Mouse (Mus musculus) CH12F3 (cell line): ENCODE data around the gene Pramel3.
"Not testable (repeated sequence)": the region's sequence is repeated elsewhere in the genome, so short reads cannot be mapped to it uniquely, and the experiment has no call there.

Source experiments
- in situ Hi-C: fragments of 300-500 bp; cut with MboI; formaldehyde crosslinking; loops from 2 replicates; pipeline ENCODE4 v1.14.3; 2020; ENCODE audit warnings: low sequenced_read_pairs

Gene Pramel3

DNA sequence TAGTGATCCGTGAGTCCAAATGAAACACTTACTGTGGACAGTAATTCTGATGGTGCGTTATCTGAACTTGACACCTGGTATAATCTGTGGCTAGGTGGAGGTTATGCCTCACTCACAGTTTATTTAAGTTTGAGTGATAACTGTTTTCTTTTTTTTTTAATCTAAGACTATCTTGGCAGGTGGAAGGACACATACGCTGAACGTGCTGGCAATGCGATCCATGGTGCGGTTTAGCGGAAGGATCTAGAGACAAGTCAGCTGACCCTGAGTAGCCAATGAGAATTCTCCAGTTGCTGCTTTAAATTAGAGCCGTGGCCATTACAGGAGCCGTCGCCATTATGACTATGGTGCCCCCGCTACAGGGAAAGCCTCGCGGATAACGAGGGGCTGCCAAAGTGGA, at the start of gene Pramel3:
Pramel3 (plus strand) TSS at position 301 of the 400 bp plus-strand sequence.
- in situ Hi-C loops: not testable (repeated sequence)

DNA sequence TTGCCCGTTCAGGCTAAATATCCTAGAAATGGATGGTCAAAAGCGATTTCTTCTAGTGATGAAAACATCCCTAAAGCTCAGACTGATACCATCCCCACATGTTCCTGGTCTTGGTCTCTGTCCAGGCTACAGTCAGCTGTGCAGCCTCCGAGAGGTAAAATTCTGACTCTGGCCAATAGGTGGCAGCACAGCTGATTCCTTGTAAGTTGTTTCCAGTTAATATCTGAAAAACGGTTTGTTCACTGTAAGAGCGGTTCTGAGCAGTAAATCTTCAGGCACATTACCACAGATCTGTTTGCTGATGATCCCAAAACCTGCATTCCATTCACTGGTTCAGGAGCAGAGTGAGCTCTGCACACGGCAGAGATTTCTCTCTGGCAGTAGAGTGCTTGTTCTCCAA, 58.6 kb downstream of the Pramel3 start:
- in situ Hi-C loops: not testable (repeated sequence)

DNA sequence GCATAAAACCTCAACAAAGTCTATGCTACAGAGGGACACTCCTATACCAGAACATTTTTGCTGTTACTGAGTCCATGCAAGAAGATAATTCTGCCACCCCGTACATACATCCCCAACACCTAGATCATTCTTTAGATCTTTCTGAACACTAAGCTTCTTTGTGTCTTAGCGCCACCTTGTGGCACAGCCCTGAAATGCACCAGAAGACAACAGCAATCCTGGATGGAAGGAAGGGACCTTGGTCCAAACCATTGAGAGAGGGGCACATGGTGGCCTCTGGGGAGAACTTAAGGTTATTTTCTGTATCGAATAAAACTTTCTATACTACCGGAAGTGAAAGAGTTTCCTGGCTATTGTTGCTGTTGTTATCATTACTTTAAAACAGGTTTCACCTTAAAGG, 59.8 kb downstream of the Pramel3 start:
- in situ Hi-C loops: not testable (repeated sequence)
